Mouse (Mus musculus) ES-Bruce4 (cell line): ENCODE measurements around the gene Srrm3. TPM values are rescaled to one million over a fixed set of nuclear protein-coding genes. Genes with fewer than 3 reads are reported as not detected.

Source experiments
- H3K27ac ChIP-seq: 2 replicates; pipeline ENCODE4 v1.5.1; 2012; ENCODE audit warnings: low read length, inconsistent platforms; ENCODE audit not compliant: insufficient read depth
- H3K27me3 ChIP-seq: 2 replicates; pipeline ENCODE4 v1.6.1; 2012; ENCODE audit warnings: mild to moderate bottlenecking, low read length, inconsistent platforms; ENCODE audit not compliant: control insufficient read depth, poor library complexity, insufficient read depth, severe bottlenecking
- H3K36me3 ChIP-seq: 2 replicates; pipeline ENCODE4 v1.6.1; 2012; ENCODE audit warnings: inconsistent platforms, mild to moderate bottlenecking, low read length, moderate library complexity; ENCODE audit not compliant: control insufficient read depth, poor library complexity, insufficient read depth, severe bottlenecking
- H3K4me1 ChIP-seq: one replicate; pipeline ENCODE4 v1.8.1; 2011; ENCODE audit warnings: low read length; ENCODE audit not compliant: control insufficient read depth, insufficient read depth
- H3K4me3 ChIP-seq: 2 replicates; pipeline ENCODE4 v1.5.1; 2011; ENCODE audit warnings: low read depth, mild to moderate bottlenecking, low read length
- H3K9ac ChIP-seq: 2 replicates; pipeline ENCODE4 v1.6.1; 2012; ENCODE audit warnings: low read depth, mild to moderate bottlenecking, inconsistent platforms; ENCODE audit not compliant: poor library complexity, severe bottlenecking
- H3K9me3 ChIP-seq: replicated peaks from 2 replicates; pipeline ENCODE4 v1.6.1; 2012; ENCODE audit warnings: mild to moderate bottlenecking, low read length, inconsistent platforms; ENCODE audit not compliant: control insufficient read depth, poor library complexity, insufficient read depth, severe bottlenecking
- CTCF ChIP-seq: IDR thresholded peaks from one replicate; pipeline ENCODE4 v1.8.1; 2011; ENCODE audit warnings: low read depth, low read length
- EP300 ChIP-seq: IDR thresholded peaks from 2 replicates; pipeline ENCODE4 v1.6.1; 2011; ENCODE audit warnings: low read depth, low read length; ENCODE audit not compliant: insufficient read depth
- POLR2A ChIP-seq: IDR thresholded peaks from one replicate; pipeline ENCODE4 v1.8.1; 2011; ENCODE audit warnings: low read length; ENCODE audit not compliant: insufficient read depth
- polyA plus RNA-seq: library from polyadenylated mRNA; stranded (reverse); fragments of >200 nt; gene quantifications from 2 replicates; pipeline ENCODE4 v1.2.4, GENCODE M21; 2011; ENCODE audit warnings: low read depth; ENCODE audit not compliant: missing spikeins, insufficient read depth, insufficient read length

Gene Srrm3
- polyA plus RNA-seq, 1 experiment = 0.55 TPM

DNA sequence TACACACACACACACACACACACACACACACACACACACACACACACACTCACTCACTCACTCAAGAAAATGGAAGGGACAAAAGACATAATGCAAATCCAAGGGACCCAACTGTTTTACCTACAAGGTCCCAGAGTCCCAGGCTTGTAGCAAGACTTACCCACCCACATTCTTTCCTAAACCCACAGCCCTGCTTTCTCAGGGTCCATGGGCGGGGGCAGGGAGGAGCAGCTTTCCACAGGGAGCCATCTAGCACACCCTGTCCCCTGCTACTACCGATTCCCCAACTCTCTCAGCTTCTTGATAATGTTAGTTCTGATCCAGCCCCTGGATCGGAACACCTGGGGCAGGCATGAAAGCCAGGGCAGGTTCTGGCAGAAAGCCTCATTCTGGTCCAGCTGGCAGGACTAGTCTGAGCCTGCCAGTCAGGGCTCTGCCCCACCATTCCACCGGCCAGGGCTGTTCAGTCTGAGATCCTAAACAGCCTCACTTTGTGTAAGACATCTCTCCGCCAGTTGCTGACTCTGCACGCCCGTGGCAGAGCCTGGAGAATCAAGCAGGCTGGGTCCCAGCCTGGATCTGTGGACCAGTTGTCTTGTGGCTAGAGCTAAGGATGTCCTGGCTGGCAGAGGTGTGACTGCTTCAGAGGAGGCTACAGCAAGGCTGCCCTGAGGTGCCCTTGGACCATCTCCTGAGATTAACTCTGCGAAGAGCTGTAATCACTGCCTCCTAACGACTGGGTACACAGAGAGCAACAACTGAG lies 86.1 kb downstream of the Srrm3 start:
- TF ChIP-seq CTCF (no peak), EP300 (no peak), POLR2A (no peak)
- H3K27me3 ChIP-seq = no peaks in the 10 kb centered on the region
- no peak overlapping the region for H3K4me3 ChIP-seq
- peaks cover 3% of the 10 kb centered on the region; the same call in 1 of the 2 replicates for H3K36me3 ChIP-seq
- peaks cover 2% of the 10 kb centered on the region for H3K4me1 ChIP-seq
- 0 out of 2 replicates have a peak overlapping the region, but pooled peaks have one; percentile 6 for H3K9ac ChIP-seq
- H3K9me3 ChIP-seq = no peaks in the 10 kb centered on the region
- H3K27ac ChIP-seq = peak overlapping the region; percentile 55; the same call in 1 of the 2 replicates

DNA sequence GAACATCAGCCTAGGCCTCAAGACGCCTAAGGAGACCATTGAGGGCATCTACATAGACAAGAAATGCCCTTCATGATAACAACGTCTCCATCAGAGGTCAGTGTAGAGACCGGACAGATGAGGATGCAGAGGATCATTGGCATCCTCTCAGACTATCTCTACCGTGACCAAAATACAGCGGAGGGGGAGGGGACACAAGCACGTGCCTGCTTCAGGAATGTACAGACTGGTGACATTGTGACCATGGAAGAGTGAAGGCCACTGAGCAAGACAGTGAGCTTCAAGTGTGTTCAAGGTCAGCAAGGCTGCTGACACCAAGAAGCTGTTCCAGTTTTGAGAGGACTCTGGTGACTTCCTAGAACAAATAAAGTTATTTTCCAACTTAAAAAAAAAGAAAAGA lies 88.3 kb downstream of the Srrm3 start:
- Histone ChIP-seq H3K4me3 (no peak overlapping the region), H3K27me3 (no peaks in the 10 kb centered on the region), H3K4me1 (peaks cover 2% of the 10 kb centered on the region), H3K9ac (no peak overlapping the region), H3K36me3 (no peaks in the 10 kb centered on the region), H3K27ac (no peak overlapping the region), H3K9me3 (no peaks in the 10 kb centered on the region)
- TF ChIP-seq CTCF = no peak
- TF ChIP-seq POLR2A = no peak
- no peak for TF ChIP-seq EP300

DNA sequence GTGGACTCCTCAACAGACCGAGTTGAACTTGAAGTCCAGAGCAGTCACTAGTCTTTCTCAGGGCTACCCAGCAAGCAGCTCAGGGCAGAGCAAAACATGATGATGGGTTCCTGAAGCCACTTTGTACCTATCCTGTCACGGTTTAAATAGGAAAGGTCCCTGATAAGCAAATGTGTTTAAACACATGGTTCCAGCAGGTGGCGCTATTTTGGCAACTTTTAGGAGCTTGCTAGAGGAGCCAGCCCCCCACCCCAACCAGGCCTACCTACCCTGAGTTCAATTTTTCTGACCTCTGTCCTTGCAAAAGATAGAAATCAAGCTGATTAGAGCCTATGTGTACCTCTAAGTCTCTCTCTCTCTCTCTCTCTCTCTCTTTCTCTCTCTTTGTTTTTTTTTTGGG lies 91.3 kb downstream of the Srrm3 start:
- H3K9ac ChIP-seq = no peak overlapping the region
- peaks cover 2% of the 10 kb centered on the region for H3K4me1 ChIP-seq
- H3K36me3 ChIP-seq = no peaks in the 10 kb centered on the region
- no peaks in the 10 kb centered on the region for H3K27me3 ChIP-seq
- no peak overlapping the region for H3K27ac ChIP-seq
- TF ChIP-seq CTCF (peak; percentile 50), POLR2A (no peak), EP300 (no peak)
- H3K4me3 ChIP-seq = no peak overlapping the region
- no peaks in the 10 kb centered on the region for H3K9me3 ChIP-seq

DNA sequence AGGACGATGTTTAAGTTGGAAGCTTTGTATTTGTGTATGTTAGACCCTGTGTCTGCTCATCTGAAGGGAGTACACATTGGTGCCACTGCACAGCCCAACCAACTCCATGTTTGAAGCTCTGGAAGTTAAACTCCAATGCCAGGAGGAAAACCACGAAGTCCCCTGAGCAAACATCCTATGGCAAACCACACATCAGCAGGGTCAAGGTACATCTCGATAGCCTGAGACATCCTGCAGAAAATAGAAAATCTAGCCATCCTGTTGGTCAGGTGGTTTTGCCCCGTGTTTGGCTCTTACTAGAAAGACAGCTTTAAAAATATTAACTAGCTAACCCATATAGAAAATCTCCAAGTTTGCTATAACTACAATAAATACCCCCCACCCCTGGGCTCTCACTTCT lies 92.3 kb downstream of the Srrm3 start:
- TF ChIP-seq EP300 = no peak
- TF ChIP-seq POLR2A = no peak
- TF ChIP-seq CTCF = no peak
- Histone ChIP-seq H3K27ac (no peak overlapping the region; the same call in 1 of the 2 replicates), H3K27me3 (no peaks in the 10 kb centered on the region), H3K36me3 (no peaks in the 10 kb centered on the region), H3K9ac (no peak overlapping the region), H3K4me1 (peaks cover 2% of the 10 kb centered on the region), H3K4me3 (no peak overlapping the region), H3K9me3 (no peaks in the 10 kb centered on the region)

DNA sequence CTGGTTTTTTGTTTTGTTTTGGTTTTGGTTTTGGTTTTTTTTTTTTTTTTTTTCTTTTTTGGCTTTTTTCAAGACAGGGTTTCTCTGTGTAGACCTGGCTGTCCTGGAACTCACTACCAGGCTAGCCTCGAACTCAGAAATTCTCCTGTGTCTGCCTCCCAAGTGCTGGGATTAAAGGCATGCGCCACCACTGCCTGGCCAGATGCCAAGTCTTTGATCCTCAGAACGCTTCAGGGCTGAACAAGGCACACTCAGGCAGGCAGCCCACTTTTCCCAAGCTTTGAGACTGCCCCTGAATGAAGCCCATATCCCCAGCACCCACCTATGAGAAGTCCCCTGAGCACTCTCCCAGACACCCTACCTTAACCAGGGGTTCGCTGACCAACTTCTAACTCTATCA lies 93.1 kb downstream of the Srrm3 start:
- Histone ChIP-seq H3K9ac (no peak overlapping the region), H3K4me1 (peaks cover 2% of the 10 kb centered on the region), H3K4me3 (no peak overlapping the region), H3K36me3 (no peaks in the 10 kb centered on the region), H3K9me3 (no peaks in the 10 kb centered on the region), H3K27me3 (no peaks in the 10 kb centered on the region), H3K27ac (no peak overlapping the region)
- no peak for TF ChIP-seq POLR2A
- no peak for TF ChIP-seq CTCF
- no peak for TF ChIP-seq EP300

DNA sequence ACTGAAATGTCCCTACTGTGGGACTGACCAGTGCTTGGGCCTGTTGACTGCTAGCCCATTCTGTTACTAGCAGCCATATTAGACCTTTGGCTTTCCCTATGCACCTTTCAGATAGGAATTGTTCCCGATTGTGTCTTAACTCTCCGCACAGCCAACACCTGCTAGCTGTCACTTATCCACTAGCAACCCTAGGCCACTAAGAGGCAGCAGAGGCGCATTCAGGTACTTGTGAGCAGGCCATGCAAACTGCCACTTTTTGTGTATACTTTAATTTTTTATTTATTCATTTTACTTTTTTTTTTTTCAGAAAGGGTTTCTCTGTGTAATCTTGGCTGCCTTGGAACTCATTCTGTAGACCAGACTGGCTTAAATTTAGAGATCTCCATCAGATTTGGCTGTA lies 94.0 kb downstream of the Srrm3 start:
- TF ChIP-seq POLR2A (no peak), CTCF (peak; percentile 30), EP300 (no peak)
- H3K4me1 ChIP-seq = no peaks in the 10 kb centered on the region
- no peaks in the 10 kb centered on the region for H3K36me3 ChIP-seq
- H3K9ac ChIP-seq = no peak overlapping the region
- H3K4me3 ChIP-seq = no peak overlapping the region
- no peak overlapping the region for H3K27ac ChIP-seq
- no peaks in the 10 kb centered on the region for H3K27me3 ChIP-seq
- no peaks in the 10 kb centered on the region for H3K9me3 ChIP-seq
